Mouse (Mus musculus) intestine, embryonic 14.5 days (tissue): ENCODE results near the gene Gm49361. TPM values are rescaled to one million over a fixed set of nuclear protein-coding genes. Genes with fewer than 3 reads are reported as not detected.

Source experiments
- ATAC-seq: fragments of 200-750 bp; cut with Nextera tagmentation; replicated peaks from 2 replicates; pipeline ENCODE4 v1.8.0; 2017; ENCODE audit warnings: low read depth, moderate number of reproducible peaks, moderate TSS enrichment, moderate library complexity; ENCODE audit not compliant: low FRiP score, low TSS enrichment
- DNase-seq: peaks from one replicate; pipeline ENCODE4 v3.0.0-alpha.2; 2018; ENCODE audit warnings: low spot score
- H3K27ac ChIP-seq: fragments of 300-500 bp; sonication (generic); 2 replicates; pipeline ENCODE4 v1.5.1; 2014; ENCODE audit warnings: low read depth, mild to moderate bottlenecking, control low read depth
- H3K27me3 ChIP-seq: fragments of 300-500 bp; sonication (generic); replicated peaks from 2 replicates; pipeline ENCODE4 v1.6.1; 2014; ENCODE audit warnings: low read length, control low read depth; ENCODE audit not compliant: control insufficient read depth, insufficient read depth
- H3K36me3 ChIP-seq: fragments of 300-500 bp; sonication (generic); 2 replicates; pipeline ENCODE4 v1.6.1; 2014; ENCODE audit warnings: low read length, control low read depth; ENCODE audit not compliant: control insufficient read depth, insufficient read depth
- H3K4me1 ChIP-seq: fragments of 300-500 bp; sonication (generic); replicated peaks from 2 replicates; pipeline ENCODE4 v1.6.1; 2014; ENCODE audit warnings: low read length, control low read depth, mixed read lengths; ENCODE audit not compliant: control insufficient read depth, insufficient read depth
- H3K4me2 ChIP-seq: fragments of 300-500 bp; sonication (generic); 2 replicates; pipeline ENCODE4 v1.6.1; 2014; ENCODE audit warnings: low read length
- H3K4me3 ChIP-seq: fragments of 300-500 bp; sonication (generic); 2 replicates; pipeline ENCODE4 v1.5.1; 2014; ENCODE audit warnings: low read depth, low read length, control low read depth, mixed read lengths
- H3K9ac ChIP-seq: fragments of 300-500 bp; sonication (generic); 2 replicates; pipeline ENCODE4 v1.6.1; 2014; ENCODE audit warnings: mild to moderate bottlenecking, low read length
- H3K9me3 ChIP-seq: fragments of 300-500 bp; sonication (generic); 2 replicates; pipeline ENCODE4 v1.6.1; 2016; ENCODE audit warnings: low read length, control low read depth; ENCODE audit not compliant: control insufficient read depth
- WGBS: fragments of 180-500 bp; shearing (Covaris S2); extraction: QIAGEN DNeasy Blood & Tissue Kit; methylation state at CpG from one replicate; pipeline ENCODE4 v1.1.7; 2014; 5-methylcytosine and 5-hydroxymethylcytosine counted together
- polyA plus RNA-seq: library from polyadenylated mRNA; unstranded; fragments of >200 nt; fragmentation: Nextera tagmentation; extraction: Ambion mirVana; gene quantifications from 2 replicates; pipeline ENCODE4 v1.2.1, GENCODE M21; 2014

Gm49361 gene
- polyA plus RNA-seq, 1 experiment from 2014 or later, result not detected

GRCm38 (mm10) chr14:57617675-57618074 is 128.2 kb downstream of the Gm49361 start:
- H3K9ac ChIP-seq, result no peak overlapping the region
- peaks cover 35% of the 10 kb centered on the region for H3K36me3 ChIP-seq
- WGBS, result 90% methylated on average over 1 of the region's 1 CpGs
- H3K27ac ChIP-seq, result no peak overlapping the region
- ATAC-seq (no peak), DNase-seq (no peak)
- H3K27me3 ChIP-seq, result no peaks in the 10 kb centered on the region
- no peaks in the 10 kb centered on the region for H3K4me1 ChIP-seq
- no peak overlapping the region for H3K4me3 ChIP-seq
- no peaks in the 10 kb centered on the region for H3K9me3 ChIP-seq
- H3K4me2 ChIP-seq, result no peak overlapping the region

GRCm38 (mm10) chr14:57616339-57616965 is 129.5 kb downstream of the Gm49361 start:
- Histone ChIP-seq H3K9ac (no peak overlapping the region), H3K9me3 (no peaks in the 10 kb centered on the region), H3K4me1 (no peaks in the 10 kb centered on the region), H3K27ac (no peak overlapping the region), H3K4me3 (no peak overlapping the region), H3K27me3 (no peaks in the 10 kb centered on the region), H3K4me2 (no peak overlapping the region), H3K36me3 (peaks cover 26% of the 10 kb centered on the region)
- ATAC-seq (no peak), DNase-seq (no peak)
- 81% methylated on average over 6 of the region's 6 CpGs for WGBS

- H3K4me1 ChIP-seq, result no peaks in the 10 kb centered on the region
- H3K27ac ChIP-seq, result no peak overlapping the region
- H3K4me2 ChIP-seq, result no peak overlapping the region
- no peaks in the 10 kb centered on the region for H3K9me3 ChIP-seq
- H3K4me3 ChIP-seq, result no peak overlapping the region
- no peak for ATAC-seq
- H3K27me3 ChIP-seq, result no peaks in the 10 kb centered on the region
- peaks cover 28% of the 10 kb centered on the region for H3K36me3 ChIP-seq
- H3K9ac ChIP-seq, result no peak overlapping the region
- no peak for DNase-seq
- WGBS, result 87% methylated on average over 6 of the region's 6 CpGs
Observed at GRCm38 (mm10) chr14:57615828-57616227, 130.1 kb downstream of the Gm49361 start.

GRCm38 (mm10) chr14:57611034-57611433 is 134.9 kb downstream of the Gm49361 start:
- Histone ChIP-seq H3K27me3 (no peaks in the 10 kb centered on the region), H3K9me3 (no peaks in the 10 kb centered on the region), H3K36me3 (peaks cover 10% of the 10 kb centered on the region; the same call in 1 of the 2 replicates), H3K9ac (no peak overlapping the region), H3K4me1 (peaks cover 15% of the 10 kb centered on the region; the same call in 1 of the 2 replicates), H3K27ac (no peak overlapping the region), H3K4me2 (no peak overlapping the region), H3K4me3 (no peak overlapping the region)
- no peak for ATAC-seq
- WGBS, result 75% methylated on average over 2 of the region's 2 CpGs
- no peak for DNase-seq

GRCm38 (mm10) chr14:57609816-57610329 is 136.0 kb downstream of the Gm49361 start:
- Histone ChIP-seq H3K9ac (no peak overlapping the region), H3K4me2 (no peak overlapping the region), H3K27me3 (no peaks in the 10 kb centered on the region), H3K36me3 (peaks cover 12% of the 10 kb centered on the region), H3K27ac (no peak overlapping the region), H3K4me3 (no peak overlapping the region), H3K4me1 (peaks cover 15% of the 10 kb centered on the region; the same call in 1 of the 2 replicates), H3K9me3 (no peaks in the 10 kb centered on the region)
- 59% methylated on average over 4 of the region's 4 CpGs for WGBS
- ATAC-seq (no peak), DNase-seq (no peak)

GRCm38 (mm10) chr14:57607500-57607899 is 138.4 kb downstream of the Gm49361 start:
- H3K27ac ChIP-seq, result no peak overlapping the region
- peaks cover 15% of the 10 kb centered on the region; the same call in 1 of the 2 replicates for H3K4me1 ChIP-seq
- peaks cover 28% of the 10 kb centered on the region for H3K36me3 ChIP-seq
- no peak overlapping the region for H3K4me3 ChIP-seq
- peak; percentile 72 for DNase-seq
- no peak overlapping the region for H3K4me2 ChIP-seq
- H3K27me3 ChIP-seq, result no peaks in the 10 kb centered on the region
- 0 out of 2 replicates have a peak, but pooled peaks have one; percentile 47 for ATAC-seq
- H3K9me3 ChIP-seq, result no peaks in the 10 kb centered on the region
- H3K9ac ChIP-seq, result no peak overlapping the region
- WGBS, result 18% methylated on average over 1 of the region's 1 CpGs

GRCm38 (mm10) chr14:57606663-57607365 is 139.1 kb downstream of the Gm49361 start:
- Histone ChIP-seq H3K36me3 (peaks cover 33% of the 10 kb centered on the region), H3K27me3 (no peaks in the 10 kb centered on the region), H3K9ac (no peak overlapping the region), H3K9me3 (no peaks in the 10 kb centered on the region), H3K27ac (no peak overlapping the region), H3K4me3 (no peak overlapping the region), H3K4me2 (no peak overlapping the region), H3K4me1 (peaks cover 15% of the 10 kb centered on the region; the same call in 1 of the 2 replicates)
- DNase-seq (no peak), ATAC-seq (no peak)
- 47% methylated on average over 8 of the region's 8 CpGs for WGBS

- no peaks in the 10 kb centered on the region for H3K9me3 ChIP-seq
- H3K4me2 ChIP-seq, result no peak overlapping the region
- H3K4me1 ChIP-seq, result no peaks in the 10 kb centered on the region
- 91% methylated on average over 5 of the region's 5 CpGs for WGBS
- no peak overlapping the region for H3K9ac ChIP-seq
- no peak overlapping the region for H3K4me3 ChIP-seq
- H3K36me3 ChIP-seq, result peaks cover 82% of the 10 kb centered on the region
- no peaks in the 10 kb centered on the region for H3K27me3 ChIP-seq
- no peak for ATAC-seq
- no peak for DNase-seq
- H3K27ac ChIP-seq, result no peak overlapping the region
Observed at GRCm38 (mm10) chr14:57593279-57593678, 152.6 kb downstream of the Gm49361 start.
